Mouse (Mus musculus): ENCODE results near the gene Nrxn2. TPM values are rescaled to one million over a fixed set of nuclear protein-coding genes. Genes with fewer than 3 reads are reported as not detected.

Nrxn2 gene
- total and polyA plus RNA-seq, 3 experiments, result 0.20 to 0.71 (median 0.30) TPM

DNA sequence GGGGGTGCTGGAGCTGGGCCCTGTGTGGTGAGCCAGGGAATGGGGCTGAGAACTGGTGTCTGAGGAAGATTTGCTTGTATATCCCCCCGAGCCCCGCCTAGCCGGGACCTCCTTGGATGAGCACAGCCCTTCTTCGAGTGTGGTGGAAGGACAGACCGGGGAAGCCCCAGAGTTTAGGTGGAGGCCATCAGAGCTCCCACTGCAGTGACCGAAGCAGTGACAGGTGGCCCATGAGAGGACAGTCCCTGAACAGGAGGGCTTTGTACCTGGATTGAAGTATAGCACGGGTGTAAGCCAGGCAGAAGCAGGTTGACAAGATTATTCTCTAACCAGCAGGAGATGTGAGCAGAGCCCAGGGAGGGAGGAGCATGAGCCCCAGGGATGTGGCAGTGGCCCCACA is 31.3 kb downstream of the Nrxn2 start:
- H3K27ac ChIP-seq (ENCODE audit: insufficient read depth, low read depth), result no peak overlapping the region
- H3K4me2 ChIP-seq (ENCODE audit: insufficient read depth, low read depth, poor library complexity, severe bottlenecking), result no peak overlapping the region
- dilution Hi-C loops (cut with MboI; ENCODE audit: extremely low pct_ligation_motif_present, extremely low pct_unique_long_range_greater_than_20kb, low sequenced_read_pairs) (no loop called here), in situ Hi-C loops (cut with MboI; ENCODE audit: low pct_ligation_motif_present, low pct_unique_long_range_greater_than_20kb, low sequenced_read_pairs) (no loop called here)
- H3K27me3 ChIP-seq (replicated peaks), result peaks cover 51% of the 10 kb centered on the region
- TF ChIP-seq POLR2A (IDR thresholded peaks at IDR 0.05; ENCODE audit: low read depth, low read length), result no peak
- no peak for TF ChIP-seq RCOR1 (conservative IDR thresholded peaks at IDR 0.05; ENCODE audit: low read depth, low read length)
- TF ChIP-seq MXI1 (IDR thresholded peaks at IDR 0.05; ENCODE audit: low read depth, low read length), result no peak
- no peak for TF ChIP-seq SIN3A (IDR thresholded peaks at IDR 0.05; ENCODE audit: low read length)
- no peak for TF ChIP-seq E2F4 (IDR thresholded peaks at IDR 0.05; ENCODE audit: insufficient replicate concordance, low read depth, low read length)
- no peak for TF ChIP-seq KAT2A (IDR thresholded peaks at IDR 0.05; ENCODE audit: insufficient replicate concordance, low read length)
- TF ChIP-seq USF1 (IDR thresholded peaks at IDR 0.05; ENCODE audit: low read depth, low read length), result no peak
- TF ChIP-seq BHLHE40 (IDR thresholded peaks at IDR 0.05; ENCODE audit: low read depth, low read length), result no peak
- TF ChIP-seq MAZ (IDR thresholded peaks at IDR 0.05; ENCODE audit: low read depth, low read length), result no peak
- TF ChIP-seq RAD21 (IDR thresholded peaks at IDR 0.05; ENCODE audit: low read depth, low read length), result no peak
- no peak for TF ChIP-seq ETS1 (conservative IDR thresholded peaks at IDR 0.05; ENCODE audit: low read depth, low read length)
- no peak for TF ChIP-seq MEF2A (IDR thresholded peaks at IDR 0.05; ENCODE audit: borderline replicate concordance, low read depth, low read length)
- no peak for TF ChIP-seq ZKSCAN1 (IDR thresholded peaks at IDR 0.05; ENCODE audit: borderline replicate concordance, low read depth, low read length)
- TF ChIP-seq ZNF384 (IDR thresholded peaks at IDR 0.05; ENCODE audit: low read depth, low read length), result no peak
- TF ChIP-seq MAX (IDR thresholded peaks at IDR 0.05; ENCODE audit: low read length), result no peak
- no peak for TF ChIP-seq MYC (IDR thresholded peaks at IDR 0.05; ENCODE audit: low read depth, low read length)
- no peak for TF ChIP-seq IRF4 (IDR thresholded peaks at IDR 0.05; ENCODE audit: low read depth, low read length)
- no peak for TF ChIP-seq EP300 (IDR thresholded peaks at IDR 0.05; ENCODE audit: low read length)
- H3K9me3 ChIP-seq (replicated peaks; ENCODE audit: low read length), result no peaks in the 10 kb centered on the region
- H3K9ac ChIP-seq (ENCODE audit: insufficient read depth, low read depth), result no peak overlapping the region
- DNase-seq (ENCODE audit: extremely low read depth), result no peak
- H3K79me2 ChIP-seq (replicated peaks; ENCODE audit: control insufficient read depth, extremely low read depth, insufficient read depth, poor library complexity, severe bottlenecking), result no peaks in the 10 kb centered on the region
- no peak overlapping the region for H3K4me3 ChIP-seq (replicated peaks in 1 of 3; ENCODE audit: low read depth in 2 of 3, low read length in 2 of 3, poor library complexity in 1 of 3)
- no peaks in the 10 kb centered on the region for H3K36me3 ChIP-seq (replicated peaks in 1 of 2; ENCODE audit: control insufficient read depth in 1 of 2, insufficient read depth in 1 of 2, low read length in 1 of 2)
- peaks cover 17 to 67% of the 10 kb centered on the region in 2 experiments for H3K4me1 ChIP-seq (ENCODE audit: control insufficient read depth in 1 of 2, insufficient read depth in 2 of 2)

DNA sequence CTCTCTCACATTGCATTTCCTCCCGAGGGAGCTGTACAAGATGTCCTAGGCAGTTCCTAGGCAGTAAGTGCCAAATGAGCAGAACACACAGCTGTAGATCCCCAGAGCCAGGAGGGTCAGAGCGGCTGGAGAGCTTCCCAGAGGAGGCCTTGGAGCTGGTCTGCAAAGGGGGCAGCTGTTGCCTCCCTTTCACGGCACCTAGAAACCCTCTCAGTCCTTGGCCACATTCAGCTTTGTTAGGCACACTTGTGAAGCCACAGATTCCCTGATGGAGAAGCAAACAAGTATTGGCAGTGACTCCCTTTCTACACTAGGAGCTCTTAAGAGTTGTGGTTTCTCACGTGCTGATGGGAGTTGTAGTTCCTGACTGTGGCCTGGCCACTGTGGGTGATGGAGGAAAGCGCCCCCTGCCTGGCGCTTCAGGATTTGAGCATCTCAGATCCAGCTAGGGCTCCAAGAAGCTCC is 33.5 kb downstream of the Nrxn2 start:
- H3K4me2 ChIP-seq (ENCODE audit: insufficient read depth, low read depth, poor library complexity, severe bottlenecking), result no peak overlapping the region
- H3K4me1 ChIP-seq (ENCODE audit: control insufficient read depth in 1 of 2, insufficient read depth in 2 of 2), result peaks cover 6 to 51% of the 10 kb centered on the region in 2 experiments
- peaks cover 57% of the 10 kb centered on the region for H3K27me3 ChIP-seq (replicated peaks)
- no peaks in the 10 kb centered on the region for H3K79me2 ChIP-seq (replicated peaks; ENCODE audit: control insufficient read depth, extremely low read depth, insufficient read depth, poor library complexity, severe bottlenecking)
- no peak overlapping the region for H3K9ac ChIP-seq (ENCODE audit: insufficient read depth, low read depth)
- peak; percentile 78 for DNase-seq (ENCODE audit: extremely low read depth)
- dilution Hi-C loops (cut with MboI; ENCODE audit: extremely low pct_ligation_motif_present, extremely low pct_unique_long_range_greater_than_20kb, low sequenced_read_pairs) (no loop called here), in situ Hi-C loops (cut with MboI; ENCODE audit: low pct_ligation_motif_present, low pct_unique_long_range_greater_than_20kb, low sequenced_read_pairs) (no loop called here)
- no peak overlapping the region for H3K4me3 ChIP-seq (replicated peaks in 1 of 3; ENCODE audit: low read depth in 2 of 3, low read length in 2 of 3, poor library complexity in 1 of 3)
- no peak overlapping the region for H3K27ac ChIP-seq (ENCODE audit: insufficient read depth, low read depth)
- no peaks in the 10 kb centered on the region for H3K36me3 ChIP-seq (replicated peaks in 1 of 2; ENCODE audit: control insufficient read depth in 1 of 2, insufficient read depth in 1 of 2, low read length in 1 of 2)
- H3K9me3 ChIP-seq (replicated peaks; ENCODE audit: low read length), result no peaks in the 10 kb centered on the region
- TF ChIP-seq MAX (IDR thresholded peaks at IDR 0.05; ENCODE audit: low read length), result no peak; the same call in 1 of the 2 replicates
- peak; percentile 56 for TF ChIP-seq RAD21 (IDR thresholded peaks at IDR 0.05; ENCODE audit: low read depth, low read length)
- TF ChIP-seq KAT2A (IDR thresholded peaks at IDR 0.05; ENCODE audit: insufficient replicate concordance, low read length), result peak; percentile 60; the same call in 1 of the 2 replicates
- peak; percentile 92 for TF ChIP-seq BHLHE40 (IDR thresholded peaks at IDR 0.05; ENCODE audit: low read depth, low read length)
- peak; percentile 70 for TF ChIP-seq SMC3 (IDR thresholded peaks at IDR 0.05; ENCODE audit: low read depth, low read length)
- no peak for TF ChIP-seq CHD2 (IDR thresholded peaks at IDR 0.05; ENCODE audit: low read length)
- TF ChIP-seq ELF1 (IDR thresholded peaks at IDR 0.05; ENCODE audit: low read depth, low read length), result peak; percentile 36; the same call in 1 of the 2 replicates
- peak; percentile 92 for TF ChIP-seq HCFC1 (IDR thresholded peaks at IDR 0.05; ENCODE audit: low read depth, low read length)
- TF ChIP-seq CTCF (conservative IDR thresholded peaks at IDR 0.05 in 1 of 2, IDR thresholded peaks at IDR 0.05 in 1 of 2; ENCODE audit: low read depth in 2 of 2, low read length in 2 of 2), result peak; percentile 41 to 81

Measured in CH12.LX (cell line).